Mouse (Mus musculus): ENCODE data around the gene Nfkb2. TPM values are rescaled to one million over a fixed set of nuclear protein-coding genes. Genes with fewer than 3 reads are reported as not detected.

The Nfkb2 gene
- 10.7 and 11.6 TPM in 2 replicates for polyA plus RNA-seq (2014; fragmentation: Nextera tagmentation; extraction: Ambion mirVana)

GRCm38 (mm10) chr19:46304216-46304841 is at the start of gene Nfkb2:
TSS of gene Nfkb2 (plus strand) at chr19:46304320.
- peaks cover 4% of the 10 kb centered on the region; the same call in 1 of the 2 replicates for H3K36me3 ChIP-seq (ENCODE audit: control insufficient read depth, insufficient read depth, low read length)
- DNase-seq (ENCODE audit: low spot score) (peak; percentile 95), ATAC-seq (ENCODE audit: low read depth) (peak; percentile 92)
- peak within 1 kb of the TSS; percentile 74 for H3K27ac ChIP-seq (replicated peaks; ENCODE audit: low read depth, low read length)
- under 1% methylated on average over 39 of the region's 39 CpGs for WGBS
- peak within 1 kb of the TSS; percentile 72 for H3K4me3 ChIP-seq (ENCODE audit: low read depth, low read length)
- H3K9ac ChIP-seq (ENCODE audit: low read depth, low read length), result peak within 1 kb of the TSS; percentile 72
- peaks cover 13% of the 10 kb centered on the region for H3K27me3 ChIP-seq (replicated peaks; ENCODE audit: control insufficient read depth, insufficient read depth, low read length)
- peaks cover 7% of the 10 kb centered on the region for H3K4me1 ChIP-seq (ENCODE audit: control insufficient read depth, insufficient read depth, low read length)
- H3K9me3 ChIP-seq (ENCODE audit: control insufficient read depth, low read length), result no peaks in the 10 kb centered on the region
- peak within 1 kb of the TSS; percentile 96 for H3K4me2 ChIP-seq (ENCODE audit: low read depth, low read length)

- Histone ChIP-seq H3K9ac (ENCODE audit: low read depth, low read length) (no peak overlapping the region), H3K9me3 (ENCODE audit: control insufficient read depth, low read length) (no peaks in the 10 kb centered on the region), H3K4me2 (ENCODE audit: low read depth, low read length) (no peak overlapping the region), H3K27ac (replicated peaks; ENCODE audit: low read depth, low read length) (no peak overlapping the region), H3K27me3 (replicated peaks; ENCODE audit: control insufficient read depth, insufficient read depth, low read length) (no peaks in the 10 kb centered on the region), H3K36me3 (ENCODE audit: control insufficient read depth, insufficient read depth, low read length) (peaks cover 100% of the 10 kb centered on the region), H3K4me1 (ENCODE audit: control insufficient read depth, insufficient read depth, low read length) (no peaks in the 10 kb centered on the region), H3K4me3 (ENCODE audit: low read depth, low read length) (no peak overlapping the region)
- no peak for ATAC-seq (ENCODE audit: low read depth)
- 88% methylated on average over 7 of the region's 7 CpGs for WGBS
- no peak for DNase-seq (ENCODE audit: low spot score)
Observed at GRCm38 (mm10) chr19:46264762-46265161, 39.4 kb upstream of the Nfkb2 start.

DNA sequence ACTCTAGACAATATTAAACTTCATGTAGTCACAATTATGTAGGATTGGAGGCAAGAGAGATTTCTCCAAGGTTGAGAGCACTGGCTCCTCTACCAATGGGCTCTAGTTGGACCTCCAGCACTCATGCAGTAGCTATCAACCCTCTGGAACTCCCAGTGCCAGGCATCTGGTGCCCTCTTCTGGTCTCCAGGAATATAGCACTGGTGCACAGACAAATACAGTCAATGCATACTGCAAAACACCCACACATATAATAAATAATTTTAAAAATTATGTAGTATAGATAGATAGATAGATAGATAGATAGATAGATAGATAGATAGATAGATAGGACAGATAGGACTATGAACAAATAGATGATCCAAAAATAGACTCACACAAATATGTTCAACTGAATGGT is 28.8 kb upstream of the Nfkb2 start:
- ATAC-seq (ENCODE audit: low read depth) (no peak), DNase-seq (ENCODE audit: low spot score) (no peak)
- no peaks in the 10 kb centered on the region for H3K27me3 ChIP-seq (replicated peaks; ENCODE audit: control insufficient read depth, insufficient read depth, low read length)
- H3K9me3 ChIP-seq (ENCODE audit: control insufficient read depth, low read length), result no peaks in the 10 kb centered on the region
- no peak overlapping the region for H3K9ac ChIP-seq (ENCODE audit: low read depth, low read length)
- H3K4me1 ChIP-seq (ENCODE audit: control insufficient read depth, insufficient read depth, low read length), result no peaks in the 10 kb centered on the region
- H3K4me3 ChIP-seq (ENCODE audit: low read depth, low read length), result no peak overlapping the region
- H3K27ac ChIP-seq (replicated peaks; ENCODE audit: low read depth, low read length), result no peak overlapping the region
- H3K4me2 ChIP-seq (ENCODE audit: low read depth, low read length), result no peak overlapping the region
- H3K36me3 ChIP-seq (ENCODE audit: control insufficient read depth, insufficient read depth, low read length), result peaks cover 81% of the 10 kb centered on the region

DNA sequence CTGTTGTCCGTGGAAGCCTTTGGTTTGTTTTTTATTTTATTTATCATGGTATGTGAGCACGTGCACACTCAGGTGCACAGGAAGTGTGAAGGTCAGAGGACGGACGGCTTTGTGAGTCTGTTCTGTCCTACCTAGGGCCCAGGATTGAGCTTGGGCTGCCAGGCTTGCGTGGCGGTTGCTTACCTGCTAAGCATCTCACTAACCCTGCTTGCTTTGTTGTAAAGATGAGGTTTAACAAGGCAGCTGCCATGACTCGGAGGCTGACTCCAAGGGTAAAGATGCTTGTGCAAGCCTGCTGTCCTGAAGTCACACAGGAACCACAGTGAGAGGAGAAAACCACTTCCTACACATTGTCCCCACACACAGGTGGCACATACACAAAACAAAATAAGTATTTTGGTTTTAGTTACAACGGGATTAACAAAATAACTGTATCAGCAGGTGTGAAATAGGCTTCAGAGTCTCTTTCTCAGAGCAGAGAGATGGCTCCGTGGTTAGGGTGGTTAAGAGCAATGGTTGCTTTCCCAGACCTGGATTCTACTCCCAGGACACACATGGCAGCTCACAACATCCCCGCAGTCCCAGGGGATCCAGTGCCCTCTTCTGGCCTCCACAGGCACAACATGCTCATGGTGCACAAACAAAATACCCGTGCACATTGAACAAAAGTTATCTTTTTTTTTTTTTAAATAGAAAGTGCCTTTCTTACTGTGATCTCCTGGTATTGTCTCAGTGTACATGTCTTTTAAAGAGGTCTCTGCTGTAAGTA is 21.9 kb upstream of the Nfkb2 start:
- H3K4me1 ChIP-seq (ENCODE audit: control insufficient read depth, insufficient read depth, low read length), result no peaks in the 10 kb centered on the region
- H3K9me3 ChIP-seq (ENCODE audit: control insufficient read depth, low read length), result no peaks in the 10 kb centered on the region
- no peaks in the 10 kb centered on the region for H3K27me3 ChIP-seq (replicated peaks; ENCODE audit: control insufficient read depth, insufficient read depth, low read length)
- peaks cover 88% of the 10 kb centered on the region for H3K36me3 ChIP-seq (ENCODE audit: control insufficient read depth, insufficient read depth, low read length)
- no peak overlapping the region for H3K4me2 ChIP-seq (ENCODE audit: low read depth, low read length)
- H3K9ac ChIP-seq (ENCODE audit: low read depth, low read length), result no peak overlapping the region
- WGBS, result 94% methylated on average over 11 of the region's 11 CpGs
- DNase-seq (ENCODE audit: low spot score) (no peak), ATAC-seq (ENCODE audit: low read depth) (no peak)
- H3K27ac ChIP-seq (replicated peaks; ENCODE audit: low read depth, low read length), result no peak overlapping the region
- H3K4me3 ChIP-seq (ENCODE audit: low read depth, low read length), result no peak overlapping the region

- no peak for DNase-seq (ENCODE audit: low spot score)
- no peaks in the 10 kb centered on the region for H3K4me1 ChIP-seq (ENCODE audit: control insufficient read depth, insufficient read depth, low read length)
- H3K9me3 ChIP-seq (ENCODE audit: control insufficient read depth, low read length), result no peaks in the 10 kb centered on the region
- no peaks in the 10 kb centered on the region for H3K27me3 ChIP-seq (replicated peaks; ENCODE audit: control insufficient read depth, insufficient read depth, low read length)
- no peak overlapping the region for H3K4me2 ChIP-seq (ENCODE audit: low read depth, low read length)
- H3K36me3 ChIP-seq (ENCODE audit: control insufficient read depth, insufficient read depth, low read length), result peaks cover 74% of the 10 kb centered on the region
- no peak overlapping the region for H3K4me3 ChIP-seq (ENCODE audit: low read depth, low read length)
- WGBS, result 94% methylated on average over 4 of the region's 4 CpGs
- no peak overlapping the region for H3K9ac ChIP-seq (ENCODE audit: low read depth, low read length)
- H3K27ac ChIP-seq (replicated peaks; ENCODE audit: low read depth, low read length), result no peak overlapping the region
- ATAC-seq (ENCODE audit: low read depth), result no peak
Observed at GRCm38 (mm10) chr19:46284686-46285085, 19.4 kb upstream of the Nfkb2 start.

DNA sequence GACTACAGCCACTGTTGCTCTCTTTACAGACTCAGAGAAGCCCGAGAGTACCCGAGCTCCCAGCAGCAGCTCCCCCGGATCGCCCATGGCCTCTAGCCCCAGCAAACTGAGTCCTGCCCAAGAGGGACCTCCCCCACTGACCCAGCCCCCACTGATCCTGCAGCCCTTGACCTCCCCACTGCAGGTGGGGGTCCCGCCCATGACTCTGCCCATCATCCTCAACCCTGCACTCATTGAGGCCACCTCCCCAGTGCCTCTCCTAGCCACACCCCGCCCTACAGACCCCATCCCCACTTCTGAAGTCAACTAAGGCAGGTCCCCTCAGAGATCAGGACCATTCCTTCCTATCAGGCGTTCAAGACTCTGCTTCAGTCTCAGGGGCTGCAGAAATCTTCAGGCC is 18.5 kb upstream of the Nfkb2 start:
- no peak overlapping the region for H3K4me3 ChIP-seq (ENCODE audit: low read depth, low read length)

DNA sequence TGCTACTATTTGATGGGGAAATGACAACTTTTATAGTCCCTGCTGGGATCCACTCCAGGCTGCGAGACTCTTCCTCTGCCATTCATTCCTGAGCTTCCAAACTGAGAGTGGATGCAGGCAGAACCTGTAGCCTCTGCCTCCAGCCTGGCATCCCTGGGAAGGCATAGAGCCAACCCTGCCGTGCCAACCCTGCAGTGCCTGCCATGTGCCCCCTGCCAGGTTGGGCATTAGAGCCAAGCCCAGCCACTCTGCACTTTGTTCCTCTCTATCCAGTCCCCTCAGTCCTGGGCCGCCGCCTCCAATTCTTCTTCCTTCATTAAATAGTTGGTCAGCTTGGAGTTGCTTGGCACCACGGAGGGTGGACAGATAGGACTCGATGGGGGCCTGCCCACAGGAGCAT is 18.1 kb upstream of the Nfkb2 start:
- WGBS, result 96% methylated on average over 6 of the region's 6 CpGs
- no peak for ATAC-seq (ENCODE audit: low read depth)
- peaks cover 61% of the 10 kb centered on the region for H3K36me3 ChIP-seq (ENCODE audit: control insufficient read depth, insufficient read depth, low read length)

More for the DNA sequence above, 18.5 kb upstream of the Nfkb2 start:
- no peak for DNase-seq (ENCODE audit: low spot score)
- H3K36me3 ChIP-seq (ENCODE audit: control insufficient read depth, insufficient read depth, low read length), result peaks cover 65% of the 10 kb centered on the region
- 87% methylated on average over 7 of the region's 7 CpGs for WGBS
- no peaks in the 10 kb centered on the region for H3K27me3 ChIP-seq (replicated peaks; ENCODE audit: control insufficient read depth, insufficient read depth, low read length)
- no peak for ATAC-seq (ENCODE audit: low read depth)
- no peaks in the 10 kb centered on the region for H3K4me1 ChIP-seq (ENCODE audit: control insufficient read depth, insufficient read depth, low read length)
- no peaks in the 10 kb centered on the region for H3K9me3 ChIP-seq (ENCODE audit: control insufficient read depth, low read length)
- no peak overlapping the region for H3K9ac ChIP-seq (ENCODE audit: low read depth, low read length)
- no peak overlapping the region for H3K4me2 ChIP-seq (ENCODE audit: low read depth, low read length)
- H3K27ac ChIP-seq (replicated peaks; ENCODE audit: low read depth, low read length), result no peak overlapping the region

GRCm38 (mm10) chr19:46286926-46287325 is 17.2 kb upstream of the Nfkb2 start:
- H3K9me3 ChIP-seq (ENCODE audit: control insufficient read depth, low read length), result no peaks in the 10 kb centered on the region
- no peak overlapping the region for H3K4me3 ChIP-seq (ENCODE audit: low read depth, low read length)
- no peak for DNase-seq (ENCODE audit: low spot score)
- H3K4me1 ChIP-seq (ENCODE audit: control insufficient read depth, insufficient read depth, low read length), result no peaks in the 10 kb centered on the region
- no peaks in the 10 kb centered on the region for H3K27me3 ChIP-seq (replicated peaks; ENCODE audit: control insufficient read depth, insufficient read depth, low read length)
- no peak overlapping the region for H3K27ac ChIP-seq (replicated peaks; ENCODE audit: low read depth, low read length)
- WGBS, result 89% methylated on average over 3 of the region's 3 CpGs
- peaks cover 52% of the 10 kb centered on the region for H3K36me3 ChIP-seq (ENCODE audit: control insufficient read depth, insufficient read depth, low read length)
- H3K4me2 ChIP-seq (ENCODE audit: low read depth, low read length), result no peak overlapping the region
- no peak overlapping the region for H3K9ac ChIP-seq (ENCODE audit: low read depth, low read length)
- ATAC-seq (ENCODE audit: low read depth), result no peak

More for the DNA sequence above, 18.1 kb upstream of the Nfkb2 start:
- Histone ChIP-seq H3K9me3 (ENCODE audit: control insufficient read depth, low read length) (no peaks in the 10 kb centered on the region), H3K4me1 (ENCODE audit: control insufficient read depth, insufficient read depth, low read length) (no peaks in the 10 kb centered on the region), H3K27ac (replicated peaks; ENCODE audit: low read depth, low read length) (no peak overlapping the region), H3K4me2 (ENCODE audit: low read depth, low read length) (no peak overlapping the region), H3K9ac (ENCODE audit: low read depth, low read length) (no peak overlapping the region), H3K4me3 (ENCODE audit: low read depth, low read length) (no peak overlapping the region), H3K27me3 (replicated peaks; ENCODE audit: control insufficient read depth, insufficient read depth, low read length) (no peaks in the 10 kb centered on the region)
- no peak for DNase-seq (ENCODE audit: low spot score)

Data from embryonic facial prominence, embryonic 14.5 days (tissue).